Mouse (Mus musculus) left cerebral cortex, postnatal 25 days (tissue): ENCODE results near the gene Ticrr. TPM values are rescaled to one million over a fixed set of nuclear protein-coding genes. Genes with fewer than 3 reads are reported as not detected.

Source experiments
- DNase-seq, 2 experiments: peaks; one replicate each; pipeline ENCODE4 v3.0.0; 2022; ENCODE audit warnings: low spot score in 2 of 2, mixed read lengths in 1 of 2
- intact Hi-C: fragments of 180-260 bp; cut with DNase I; formaldehyde crosslinking; loops from one replicate; pipeline ENCODE4 v1.15.1; 2025
- total RNA-seq, 2 experiments: library from RNA; stranded (reverse); gene quantifications; 2 replicates each; pipeline ENCODE4 v1.2.3; 2021

The Ticrr gene
- total RNA-seq, result under 1 TPM in 1 of 2 experiments, not detected in 1; 0.11 TPM

DNA sequence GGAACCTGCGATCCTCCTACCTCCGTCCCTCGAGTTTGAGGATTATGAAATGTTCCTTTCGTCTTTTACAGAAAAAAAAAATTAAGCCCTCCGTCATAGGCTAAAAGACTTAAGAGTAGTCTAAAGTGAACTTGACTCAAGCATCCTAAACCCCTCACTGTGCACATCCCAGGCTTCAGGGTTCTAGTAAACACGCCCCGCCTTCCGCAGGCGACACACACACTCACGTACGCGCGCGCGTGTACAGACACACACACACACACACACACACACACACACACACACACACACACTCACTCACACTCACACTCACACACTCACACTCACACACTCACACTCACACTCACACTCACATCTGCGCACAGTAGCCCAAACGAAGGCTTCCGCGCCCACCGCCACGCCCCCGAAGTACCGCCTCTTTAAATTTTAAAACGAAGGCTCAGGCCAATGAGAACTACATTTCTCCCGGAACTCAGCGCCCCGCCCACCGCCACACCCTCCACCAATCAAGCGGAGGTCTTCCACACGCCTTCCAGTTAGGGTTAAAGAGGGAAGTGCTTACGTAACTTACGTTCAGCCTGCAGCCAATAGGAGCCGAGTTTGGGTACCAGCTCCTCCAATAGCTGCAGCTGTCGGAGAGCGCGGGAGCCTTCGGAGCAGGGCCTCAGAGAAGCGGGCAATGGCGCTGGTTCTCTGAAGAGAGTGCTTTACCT, at the start of gene Ticrr:
Gene Ticrr (plus strand): TSS at position 619 of the 713 bp plus-strand sequence.
- intact Hi-C loops, result loop anchor here (5.0 kb wide), 1 partner anchor 58 kb away; the partner anchor contains the start of gene Kif7
- DNase-seq, result peak; percentile 93 to 99

DNA sequence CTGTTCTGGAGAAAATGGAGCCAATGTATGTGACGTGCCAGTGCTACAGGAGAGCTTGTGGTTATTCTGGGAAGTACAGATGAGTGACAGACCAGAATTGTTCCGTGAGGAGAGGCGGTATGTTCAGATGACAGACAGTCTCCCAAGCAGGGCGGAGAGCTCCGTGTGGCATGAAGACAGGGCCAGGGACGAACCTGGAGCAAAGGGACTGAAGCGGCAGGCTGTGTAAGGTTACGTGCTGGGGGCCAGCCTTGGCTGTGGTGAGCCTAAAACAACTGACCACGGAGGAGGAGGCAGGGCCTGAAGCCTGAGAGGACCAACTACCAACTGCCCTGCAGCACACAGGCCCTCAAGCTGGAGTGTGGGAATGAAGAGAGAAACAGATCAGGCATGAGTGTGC, 48.1 kb upstream of the Ticrr start:
- intact Hi-C loops, result loop anchor here (2.0 to 5.0 kb wide), 3 partner anchors 37 to 175 kb away; no protein-coding TSS in a partner anchor
- DNase-seq, result peak in 1 of 2 experiments; percentile 11

DNA sequence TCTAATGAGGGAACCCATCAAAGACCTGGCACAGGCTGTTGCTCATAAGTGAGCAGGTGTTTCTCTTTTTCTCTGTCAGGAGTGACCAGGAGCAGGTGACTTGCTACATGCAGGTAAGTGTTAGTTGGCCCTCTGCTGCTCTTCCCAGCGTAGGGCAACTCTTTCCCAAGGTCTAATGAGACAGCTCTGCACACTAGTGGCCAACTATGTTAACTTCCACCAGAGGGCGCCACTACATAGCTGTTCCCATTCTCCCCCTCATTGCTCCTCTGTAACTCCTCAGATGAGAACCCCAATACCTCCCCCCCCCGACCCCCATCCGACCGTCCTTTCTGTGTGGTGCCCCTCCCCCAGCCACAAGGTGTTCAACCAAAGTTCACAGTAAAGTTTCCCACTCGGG, 47.2 kb upstream of the Ticrr start:
- intact Hi-C loops, result loop anchor here (2.0 to 5.0 kb wide), 3 partner anchors 36 to 175 kb away; no protein-coding TSS in a partner anchor
- DNase-seq, result peak; percentile 60 to 61

DNA sequence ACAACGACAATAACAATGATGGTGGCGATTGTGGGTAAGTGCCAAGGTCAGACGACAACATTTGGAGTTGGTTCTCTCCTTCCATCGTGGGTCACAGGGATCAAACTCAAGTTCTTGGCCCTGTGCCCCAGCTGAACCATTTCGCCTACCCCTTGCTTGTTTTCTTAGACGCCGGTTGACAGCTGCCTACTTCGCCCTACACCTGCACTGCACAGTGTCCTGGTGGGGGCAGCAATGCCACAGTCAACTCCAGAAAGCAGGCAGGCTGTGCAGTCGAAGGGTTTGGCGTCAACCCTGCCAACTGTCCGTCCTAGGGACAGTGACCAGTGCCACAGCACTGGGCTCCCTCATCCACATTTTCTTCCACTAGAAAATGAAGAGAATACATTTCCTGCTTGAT, 46.7 kb upstream of the Ticrr start:
- DNase-seq, result no peak
- intact Hi-C loops, result loop anchor here (2.0 to 5.0 kb wide), 3 partner anchors 35 to 174 kb away; no protein-coding TSS in a partner anchor

DNA sequence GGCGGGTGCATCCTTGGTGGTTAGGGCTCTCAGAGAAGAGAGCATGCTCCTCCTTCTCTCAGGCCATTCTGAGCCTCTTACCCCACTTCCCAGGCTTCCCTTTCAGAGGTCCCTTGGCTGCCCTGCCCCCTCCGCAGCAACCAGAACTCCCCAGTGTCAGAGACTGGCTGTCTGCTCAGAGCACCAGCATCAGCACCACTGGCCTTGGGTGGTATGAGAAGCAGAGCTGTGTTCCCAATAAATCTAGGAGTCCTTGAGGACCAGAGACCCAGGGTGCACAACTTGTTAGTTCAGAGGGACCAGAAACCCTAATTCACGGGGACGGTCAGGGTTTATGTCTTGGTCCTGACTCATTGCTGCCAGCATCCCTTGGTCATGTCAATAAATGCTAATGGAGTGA, 45.0 kb upstream of the Ticrr start:
- intact Hi-C loops, result no loop called here
- no peak for DNase-seq

DNA sequence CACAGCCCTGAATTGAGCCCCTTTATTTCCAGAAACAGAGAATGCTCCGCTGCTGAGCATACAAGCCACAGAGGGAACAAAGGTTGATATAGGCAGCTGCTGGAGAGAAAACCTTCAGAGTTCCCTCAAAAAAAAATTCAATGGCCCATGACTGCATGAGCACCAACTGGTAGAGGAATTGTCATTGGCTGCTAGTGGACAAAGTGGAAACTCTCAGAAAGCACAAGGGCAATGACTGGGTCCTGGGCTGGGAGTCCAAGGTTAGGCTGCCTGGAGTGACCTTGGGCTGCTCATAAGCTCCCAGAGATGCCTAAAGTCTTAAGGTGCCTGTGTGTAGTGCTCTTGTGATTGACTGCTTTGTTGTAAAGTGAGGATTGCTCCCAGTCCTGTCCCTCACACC, 44.1 kb upstream of the Ticrr start:
- intact Hi-C loops, result no loop called here
- DNase-seq, result no peak

DNA sequence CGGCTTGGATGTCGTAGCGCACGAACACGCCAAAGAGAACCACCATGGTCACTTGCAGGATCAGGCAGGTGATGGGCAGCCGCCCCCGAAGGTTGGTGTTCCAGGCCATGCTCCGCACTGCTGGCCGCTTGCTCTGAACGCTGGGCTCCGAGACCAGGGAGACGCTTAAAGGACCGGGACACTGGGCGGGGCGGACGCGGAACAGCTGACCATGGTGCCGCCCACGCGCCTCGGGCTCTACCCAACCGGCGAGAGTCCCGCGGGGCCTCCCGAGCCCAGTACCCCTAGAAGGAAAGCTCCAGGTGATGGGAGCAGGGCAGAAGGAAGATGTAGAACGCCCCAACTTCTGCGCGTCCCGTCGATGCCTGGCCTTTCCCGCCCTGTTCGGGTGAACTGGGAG, 42.6 kb upstream of the Ticrr start, which contains the start of gene Rhcg:
Gene Rhcg (minus strand): TSS at position 240 of the 400 bp plus-strand sequence.
- intact Hi-C loops, result no loop called here
- DNase-seq, result no peak

DNA sequence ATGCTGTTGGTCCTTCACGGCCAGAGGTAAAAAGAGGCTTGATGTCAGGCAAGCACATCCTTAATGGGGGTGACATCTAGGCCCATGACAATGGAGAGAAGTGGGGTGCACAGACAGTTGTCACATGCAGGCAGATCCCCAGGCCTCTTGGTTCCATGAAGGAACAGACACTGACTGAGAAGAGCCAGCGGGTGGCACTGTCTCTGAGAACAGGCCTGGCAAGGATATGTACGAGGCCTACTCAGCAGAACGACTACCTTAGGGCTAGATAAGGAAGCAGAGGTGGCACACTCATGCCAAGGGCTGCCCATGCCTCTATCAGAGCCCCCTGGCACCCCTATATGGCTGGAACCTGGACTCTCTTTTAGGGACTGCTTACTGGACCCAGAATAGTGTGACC, 40.5 kb upstream of the Ticrr start:
- intact Hi-C loops, result no loop called here
- DNase-seq, result no peak

DNA sequence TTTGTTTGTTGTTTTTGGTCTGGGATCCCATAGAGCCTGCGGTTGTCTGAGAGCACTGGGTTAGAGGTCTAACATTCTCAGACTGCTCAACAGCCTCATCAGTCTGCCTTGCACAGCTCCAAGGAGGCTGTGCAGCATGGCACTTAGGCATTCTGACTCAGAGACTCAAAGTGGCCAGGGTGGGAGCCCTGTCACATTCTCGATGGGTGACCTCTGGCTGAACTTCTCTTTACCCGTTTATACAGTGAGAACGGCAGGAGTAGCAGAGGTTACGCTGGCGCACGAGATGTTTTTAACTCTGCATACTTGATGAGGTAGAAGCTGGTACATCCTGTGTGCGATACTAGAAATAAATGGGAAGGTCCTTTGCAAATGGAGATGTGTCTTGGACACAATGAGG, 36.9 kb upstream of the Ticrr start:
- DNase-seq, result no peak
- intact Hi-C loops, result no loop called here

DNA sequence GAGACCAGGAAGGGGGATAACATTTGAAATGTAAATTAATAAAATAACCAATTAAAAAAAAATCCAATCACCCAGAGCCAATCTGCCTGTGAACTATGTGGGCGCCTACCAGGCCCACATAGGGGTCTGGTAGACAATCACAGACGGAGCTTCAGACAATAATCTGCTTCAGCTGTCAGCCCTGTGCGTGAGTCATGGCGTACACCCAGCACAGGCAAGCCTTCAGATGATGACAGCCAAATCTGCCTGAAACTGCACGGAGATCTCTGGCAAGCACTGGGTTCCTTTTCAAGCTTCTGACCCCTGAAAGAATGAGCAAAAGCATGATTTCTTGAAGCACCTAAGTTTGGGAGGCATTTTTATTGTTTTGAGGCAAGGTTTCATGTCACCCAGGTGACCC, 33.8 kb upstream of the Ticrr start:
- intact Hi-C loops, result no loop called here

DNA sequence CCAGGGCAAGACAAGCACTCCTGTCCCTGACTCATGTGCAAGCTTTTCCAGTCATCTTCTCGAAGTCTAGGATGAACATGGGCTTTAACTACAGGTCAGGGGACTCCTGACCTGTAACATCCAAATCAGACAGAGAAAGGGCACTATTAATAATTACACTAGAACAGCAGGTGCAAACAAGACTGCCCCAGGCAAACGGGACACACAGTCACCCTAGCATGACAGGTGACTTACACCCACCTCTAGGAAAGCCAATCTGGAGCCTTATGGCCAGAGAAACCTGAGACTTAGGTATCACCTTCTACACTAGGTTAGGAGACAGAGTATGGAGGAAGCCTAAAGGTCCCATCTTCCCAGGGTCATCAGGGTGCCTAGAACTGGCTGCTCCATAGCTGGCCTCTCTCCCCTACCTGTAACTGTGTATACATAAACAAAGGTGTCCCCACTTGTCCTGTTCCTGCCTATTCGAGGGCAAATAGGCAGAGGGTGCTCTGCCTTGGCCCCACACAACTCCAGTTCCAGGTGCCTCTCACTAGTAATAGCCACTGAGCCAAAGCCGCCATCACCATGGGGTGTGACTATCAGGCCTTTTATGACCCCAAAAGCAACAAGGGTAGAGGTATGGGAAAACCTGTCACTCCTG, 31.6 kb upstream of the Ticrr start:
- DNase-seq, result no peak
- intact Hi-C loops, result no loop called here

More for the DNA sequence above, 33.8 kb upstream of the Ticrr start:
- DNase-seq, result no peak

DNA sequence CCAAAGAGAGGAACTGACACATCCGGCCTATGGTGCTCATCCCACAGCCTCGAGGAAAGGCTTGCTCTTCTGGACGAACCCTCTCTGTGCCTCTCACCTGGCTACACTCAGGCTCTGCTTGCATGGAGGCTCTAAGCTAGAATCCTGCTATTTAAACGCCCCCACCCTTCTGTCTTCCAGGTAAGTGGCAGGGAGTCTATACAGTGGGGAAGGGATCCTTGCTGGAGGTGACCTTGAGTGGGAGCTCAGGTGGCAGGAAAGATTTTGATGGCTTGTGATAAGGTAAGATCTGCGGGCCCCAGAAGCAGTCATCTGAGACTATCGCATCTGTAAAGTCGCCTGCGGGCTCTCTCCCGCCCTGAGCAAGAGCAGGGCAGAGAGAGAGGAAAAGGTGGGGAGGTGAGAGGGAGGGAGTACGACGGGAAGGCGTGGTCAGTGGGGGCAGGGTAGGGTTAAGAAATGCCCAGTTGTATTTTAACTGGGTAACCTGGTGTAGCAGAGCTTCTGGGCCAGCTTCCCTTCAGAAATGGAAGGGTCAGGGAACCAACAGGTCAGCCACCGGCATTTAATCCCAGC, 28.1 kb upstream of the Ticrr start:
- intact Hi-C loops, result no loop called here
- DNase-seq, result no peak

DNA sequence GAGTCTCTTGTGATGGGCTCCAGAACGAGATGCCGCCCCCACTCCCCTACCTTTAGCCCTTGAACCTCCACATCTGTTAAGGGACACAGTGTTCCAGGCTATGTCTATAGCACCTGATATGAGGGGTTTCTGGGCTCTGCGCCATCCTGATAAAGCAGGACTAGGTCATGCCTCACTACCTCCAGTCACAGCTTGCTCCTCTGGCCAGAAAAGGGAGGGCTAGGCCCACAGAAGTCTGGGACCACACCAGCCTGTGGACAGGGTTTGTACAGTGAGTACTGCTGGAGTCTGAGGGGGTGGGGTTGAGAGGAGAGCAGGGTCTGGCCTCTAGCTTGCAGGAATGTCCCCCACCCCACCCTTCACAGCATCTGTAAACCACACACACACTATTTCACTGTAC, 12.8 kb upstream of the Ticrr start:
- intact Hi-C loops, result no loop called here

DNA sequence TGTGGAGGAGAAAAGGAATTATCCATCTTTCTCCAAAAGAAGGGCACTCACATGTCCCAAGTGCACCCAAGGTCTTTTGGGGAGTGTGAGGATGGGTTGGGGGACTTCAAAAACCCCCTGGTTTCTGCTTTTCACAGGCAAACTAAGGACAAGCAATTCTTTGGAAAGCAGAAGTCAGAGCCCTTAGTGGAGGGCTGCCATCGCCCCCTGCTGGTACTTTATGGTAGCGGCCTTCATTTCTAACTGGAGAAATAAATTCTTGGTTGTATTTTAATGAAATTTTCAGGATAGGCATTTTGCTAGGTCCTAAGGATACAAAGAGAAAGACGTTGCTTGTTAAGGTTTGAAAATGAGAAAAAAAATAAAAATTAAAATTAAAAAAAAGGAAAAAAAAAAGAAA, 11.0 kb upstream of the Ticrr start:
- intact Hi-C loops, result loop anchor here (2.0 kb wide), 1 partner anchor 36 kb away; no protein-coding TSS in a partner anchor
- DNase-seq, result peak; percentile 61 to 68

More for the DNA sequence above, 12.8 kb upstream of the Ticrr start:
- DNase-seq, result no peak

DNA sequence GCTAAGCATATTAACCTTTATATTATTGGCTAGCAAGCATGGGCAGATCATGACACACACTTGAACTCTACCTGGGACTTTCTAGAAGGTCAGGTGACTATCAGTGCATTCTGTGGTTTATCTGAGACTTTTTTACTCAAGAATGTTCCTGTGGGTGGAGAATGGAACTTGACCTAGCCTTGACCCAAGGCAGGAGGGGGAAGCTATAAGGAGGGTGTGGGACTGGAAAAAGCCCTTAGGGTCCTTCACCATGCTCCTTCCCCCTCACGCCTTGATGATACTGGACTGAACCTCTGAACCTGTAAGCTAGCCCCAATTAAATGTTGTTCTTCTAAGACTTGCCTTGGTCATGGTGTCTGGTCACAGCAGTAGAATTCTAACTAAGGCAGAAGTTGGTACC, 5.8 kb upstream of the Ticrr start:
- DNase-seq, result no peak
- intact Hi-C loops, result no loop called here

DNA sequence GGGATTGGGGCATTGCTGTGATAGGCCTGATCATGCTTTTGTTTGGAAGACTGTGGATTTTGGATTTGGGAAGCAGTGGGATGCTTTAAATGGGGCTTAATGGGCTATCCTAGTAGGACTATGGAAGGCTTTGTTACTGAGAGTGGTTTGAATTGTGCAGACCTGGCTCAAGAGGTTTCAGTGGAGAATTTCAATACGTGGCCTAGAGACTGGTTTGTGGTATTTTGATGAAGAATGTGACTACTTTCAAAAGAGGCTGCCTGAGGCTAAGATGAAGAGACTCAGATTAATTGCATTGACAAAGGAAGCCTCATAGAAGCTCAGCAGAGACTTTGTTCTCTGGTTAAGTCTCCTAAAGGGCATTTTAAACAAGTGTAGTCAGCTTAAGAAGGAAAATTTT, 5.4 kb upstream of the Ticrr start:
- no peak for DNase-seq
- intact Hi-C loops, result no loop called here

DNA sequence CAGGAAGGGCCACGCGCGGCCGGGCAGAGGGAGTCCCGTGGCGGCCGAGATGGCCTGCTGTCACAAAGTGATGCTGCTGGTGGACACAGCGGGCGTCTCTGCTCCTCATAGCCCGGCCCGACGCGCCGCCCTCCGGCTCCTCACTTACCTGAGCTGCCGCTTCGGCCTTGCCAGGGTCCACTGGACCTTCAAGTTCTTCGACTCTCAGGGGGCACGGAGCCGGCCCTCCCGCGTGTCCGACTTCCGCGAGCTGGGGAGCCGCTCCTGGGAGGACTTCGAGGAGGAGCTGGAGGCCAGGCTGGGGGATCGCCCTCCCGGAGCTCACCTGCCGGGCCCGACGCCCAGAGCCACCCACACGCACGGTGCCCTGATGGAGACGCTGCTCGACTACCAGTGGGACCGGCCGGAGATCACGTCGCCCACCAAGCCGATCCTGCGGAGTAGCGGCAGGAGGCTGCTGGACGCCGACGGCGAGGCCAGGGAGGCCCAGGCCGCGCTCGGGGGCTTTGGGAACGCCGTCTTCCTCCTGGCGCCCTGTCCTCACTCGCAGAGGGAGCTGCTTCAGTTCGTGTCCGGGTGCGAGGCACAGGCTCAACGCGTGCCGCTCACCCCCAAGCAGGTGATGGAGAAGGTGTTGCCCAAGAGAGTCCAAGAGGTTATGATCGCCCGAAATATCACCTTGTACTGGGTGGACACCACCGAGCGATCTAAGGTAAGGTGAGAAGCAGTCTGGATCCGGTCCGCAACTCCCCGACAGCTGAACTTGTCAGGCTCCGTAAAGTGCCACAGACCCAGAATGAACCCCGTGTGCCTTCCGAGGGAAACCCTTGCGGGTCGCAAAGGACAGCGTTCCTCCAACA, 525 bp downstream of the Ticrr start:
- intact Hi-C loops, result loop anchor here (5.0 kb wide), 1 partner anchor 57 kb away; the partner anchor contains the start of gene Kif7
- no peak for DNase-seq

DNA sequence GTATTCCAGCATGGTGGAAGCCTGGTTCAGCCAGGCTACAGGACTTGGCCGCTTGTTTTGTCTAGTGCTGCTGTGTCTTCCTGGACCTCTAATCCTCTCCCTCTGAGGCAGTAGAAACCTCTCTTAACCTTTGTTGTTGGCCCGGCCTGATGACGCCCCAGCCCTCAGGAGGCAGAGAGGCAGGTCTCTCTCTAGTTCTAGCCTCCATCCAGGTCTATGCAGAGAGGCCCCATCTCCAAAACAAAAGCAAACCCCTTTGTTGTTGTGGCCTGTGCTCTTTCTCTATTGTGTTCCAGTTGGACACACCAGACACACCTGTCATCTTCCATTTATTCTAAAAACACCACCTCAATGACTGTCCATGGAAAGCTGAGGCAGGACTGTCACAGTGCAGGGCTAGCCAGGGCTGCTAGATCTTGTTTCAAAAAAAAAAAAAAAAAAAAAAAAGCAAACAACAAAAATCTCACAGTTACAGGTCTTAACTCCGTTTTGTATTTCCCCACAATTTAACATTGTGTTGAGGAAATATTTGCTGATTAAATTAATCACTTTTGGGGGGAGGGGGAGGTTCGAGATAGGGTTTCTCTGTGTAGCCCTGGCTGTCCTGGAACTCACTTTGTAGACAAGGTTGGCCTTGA, 1.4 kb downstream of the Ticrr start:
- intact Hi-C loops, result loop anchor here (5.0 kb wide), 1 partner anchor 56 kb away; the partner anchor contains the start of gene Kif7
- DNase-seq, result no peak

DNA sequence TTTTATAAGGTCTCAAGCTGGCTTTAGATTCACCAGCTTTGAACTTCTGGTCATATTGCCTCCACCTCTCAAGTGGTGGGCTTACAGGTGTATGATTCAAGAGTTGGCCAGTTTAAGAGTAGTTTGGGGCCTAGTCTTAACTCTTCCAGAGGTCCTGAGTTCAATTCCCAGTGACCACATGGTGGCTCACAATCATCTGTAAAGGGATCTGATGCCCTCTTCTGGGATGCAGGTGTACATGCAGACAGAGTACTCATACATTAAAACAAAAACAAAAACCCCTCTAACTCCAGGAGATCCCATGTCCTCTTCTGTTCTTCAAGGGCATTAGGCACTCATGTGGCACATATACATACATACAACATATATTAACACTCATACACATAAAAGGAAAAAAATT, 6.7 kb downstream of the Ticrr start:
- no peak for DNase-seq
- intact Hi-C loops, result no loop called here
